ENCODE assay signal across 14 mouse cellular contexts in genomic region chr7:135194190-135194589, GRCm38 (mm10).
"Had no signal": no experiment of that assay in that cellular context is flagged by ENCODE, and none has a peak within 500 bp of the region (broad histone marks: within the 10 kb centered on the region; RNA-seq: fewer than 3 reads in every experiment).

No protein-coding gene starts in this region.

- H3K4me1 ChIP-seq: midbrain, embryonic 10.5 days; midbrain, embryonic 12.5 days; neural tube, embryonic 12.5 days; stomach, embryonic 15.5 days had no signal

- H3K9me3 ChIP-seq: midbrain, embryonic 10.5 days; midbrain, embryonic 12.5 days; neural tube, embryonic 12.5 days; stomach, embryonic 15.5 days had no signal

- H3K27ac ChIP-seq: liver, embryonic 14.5 days; midbrain, embryonic 10.5 days; midbrain, embryonic 12.5 days; neural tube, embryonic 12.5 days; stomach, embryonic 15.5 days; stomach, postnatal 0 days had no signal

- H3K9ac ChIP-seq: liver, embryonic 14.5 days; lung, embryonic 14.5 days; midbrain, embryonic 12.5 days; neural tube, embryonic 12.5 days; stomach, embryonic 15.5 days had no signal

- DNase-seq: lung, adult 18-20 months; lung, embryonic 14.5 days; lung, postnatal 10 days; lung, postnatal 4 days; midbrain, embryonic 14.5 days; right cerebral cortex, postnatal 14 days; thymus, postnatal 14 days; thymus, postnatal 36 days had no signal

- H3K4me2 ChIP-seq: lung, embryonic 14.5 days; midbrain, embryonic 12.5 days; neural tube, embryonic 12.5 days; stomach, embryonic 15.5 days had no signal

- H3K27me3 ChIP-seq: midbrain, embryonic 12.5 days; neural tube, embryonic 12.5 days; stomach, embryonic 15.5 days had no signal

- H3K4me3 ChIP-seq: midbrain, embryonic 10.5 days; midbrain, embryonic 12.5 days; neural tube, embryonic 12.5 days; stomach, embryonic 15.5 days had no signal

- H3K36me3 ChIP-seq: midbrain, embryonic 10.5 days; midbrain, embryonic 12.5 days; neural tube, embryonic 12.5 days; stomach, embryonic 15.5 days had no signal
